Comparison of ENCODE assay signal across 23 mouse cellular contexts in genomic region chr11:49778844-49779243, GRCm38 (mm10). TPM values are rescaled to one million over a fixed set of nuclear protein-coding genes. Genes with fewer than 3 reads are reported as not detected.
DNase-seq lines count a peak whose midpoint lies in the region; ATAC-seq and TF ChIP-seq lines count a peak whose summit lies in the region.
"Had no signal": no experiment of that assay in that cellular context is flagged by ENCODE, and none has a peak within 500 bp of the region (broad histone marks: within the 10 kb centered on the region; RNA-seq: fewer than 3 reads in every experiment).

No protein-coding gene starts in this region.

- H3K4me1 ChIP-seq in heart, embryonic 12.5 days (replicated peaks) = peaks cover 11% of the 10 kb centered on the region
- H3K4me1 ChIP-seq in lung, postnatal 0 days (ENCODE audit: insufficient read depth, low read depth, low read length) = no peaks in the 10 kb centered on the region
- H3K4me1 ChIP-seq: embryonic facial prominence, embryonic 12.5 days; hindbrain, embryonic 13.5 days; limb, embryonic 15.5 days; liver, embryonic 15.5 days; stomach, embryonic 15.5 days had no signal

- WGBS in heart, embryonic 12.5 days = 88% methylated on average over 6 of the region's 6 CpGs
- 90% methylated on average over 6 of the region's 6 CpGs for WGBS in lung, postnatal 0 days

- H3K27ac ChIP-seq in heart, embryonic 12.5 days (ENCODE audit: poor library complexity, severe bottlenecking) = no peak overlapping the region
- H3K27ac ChIP-seq in lung, postnatal 0 days (ENCODE audit: low read length) = no peak overlapping the region
- H3K27ac ChIP-seq: embryonic facial prominence, embryonic 12.5 days; hindbrain, embryonic 13.5 days; kidney, embryonic 15.5 days; limb, embryonic 15.5 days; liver, embryonic 15.5 days; stomach, embryonic 15.5 days had no signal

- no peaks in the 10 kb centered on the region for H3K27me3 ChIP-seq in heart, embryonic 12.5 days (replicated peaks)
- H3K27me3 ChIP-seq in lung, postnatal 0 days (replicated peaks; ENCODE audit: insufficient read depth, low read length) = no peaks in the 10 kb centered on the region
- H3K27me3 ChIP-seq: CH12.LX; embryonic facial prominence, embryonic 12.5 days; hindbrain, embryonic 13.5 days; kidney, embryonic 15.5 days; limb, embryonic 15.5 days; liver, embryonic 15.5 days; stomach, embryonic 15.5 days had no signal

- TF ChIP-seq EP300 in lung, postnatal 0 days (IDR thresholded peaks at IDR 0.05) = no peak

- no peak overlapping the region for H3K4me2 ChIP-seq in heart, embryonic 12.5 days
- H3K4me2 ChIP-seq in lung, postnatal 0 days (replicated peaks; ENCODE audit: low read depth, low read length) = no peak overlapping the region
- H3K4me2 ChIP-seq: embryonic facial prominence, embryonic 12.5 days; hindbrain, embryonic 13.5 days; kidney, embryonic 15.5 days; limb, embryonic 15.5 days; liver, embryonic 15.5 days; stomach, embryonic 15.5 days had no signal

- TF ChIP-seq CTCF in lung, postnatal 0 days (IDR thresholded peaks at IDR 0.05) = no peak

- ATAC-seq in heart, embryonic 12.5 days (ENCODE audit: insufficient number of reproducible peaks, low FRiP score) = no peak
- ATAC-seq in lung, postnatal 0 days = no peak
- ATAC-seq: forebrain, embryonic 14.5 days; intestine, embryonic 16.5 days; midbrain, embryonic 16.5 days had no signal

- H3K9ac ChIP-seq in heart, embryonic 12.5 days = no peak overlapping the region
- H3K9ac ChIP-seq in lung, postnatal 0 days (replicated peaks; ENCODE audit: low read depth) = no peak overlapping the region
- H3K9ac ChIP-seq: embryonic facial prominence, embryonic 12.5 days; hindbrain, embryonic 13.5 days; kidney, embryonic 15.5 days; limb, embryonic 15.5 days; liver, embryonic 15.5 days; stomach, embryonic 15.5 days had no signal

- H3K4me3 ChIP-seq in heart, embryonic 12.5 days = no peak overlapping the region
- H3K4me3 ChIP-seq in lung, postnatal 0 days (ENCODE audit: low read depth, low read length) = no peak overlapping the region
- H3K4me3 ChIP-seq: embryonic facial prominence, embryonic 12.5 days; erythroblast, embryonic 14.5 days; hindbrain, embryonic 13.5 days; kidney, embryonic 15.5 days; limb, embryonic 15.5 days; liver, embryonic 15.5 days; stomach, embryonic 15.5 days had no signal

- H3K9me3 ChIP-seq in heart, embryonic 12.5 days (replicated peaks) = no peaks in the 10 kb centered on the region
- H3K9me3 ChIP-seq in lung, postnatal 0 days (ENCODE audit: low read length) = no peaks in the 10 kb centered on the region
- H3K9me3 ChIP-seq: embryonic facial prominence, embryonic 12.5 days; hindbrain, embryonic 13.5 days; kidney, embryonic 15.5 days; limb, embryonic 15.5 days; liver, embryonic 15.5 days; stomach, embryonic 15.5 days had no signal

- DNase-seq in heart, adult 11 months = peak; percentile 93
- DNase-seq in lung, postnatal 10 days = peak; percentile 22
- DNase-seq in lung, postnatal 0 days (ENCODE audit: low spot score) = no peak
- peak; percentile 31 to 33 for DNase-seq in cerebellum, adult 18-20 months
- peak; percentile 44 to 60 for DNase-seq in cerebellum, postnatal 25 days
- DNase-seq in layer of hippocampus, postnatal 25 days (ENCODE audit: extremely low spot score in 1 of 2, low spot score in 1 of 2) = no peak
- no peak for DNase-seq in urinary bladder, postnatal 36 days (ENCODE audit: low spot score in 2 of 2)
- DNase-seq: adrenal gland, postnatal 25 days; layer of hippocampus, postnatal 36 days; retina, postnatal 1 day; thymus, adult 18-20 months had no signal

- H3K36me3 ChIP-seq in heart, embryonic 12.5 days = no peaks in the 10 kb centered on the region
- H3K36me3 ChIP-seq in lung, postnatal 0 days (ENCODE audit: insufficient read depth, low read length) = no peaks in the 10 kb centered on the region
- H3K36me3 ChIP-seq: embryonic facial prominence, embryonic 12.5 days; hindbrain, embryonic 13.5 days; kidney, embryonic 15.5 days; limb, embryonic 15.5 days; liver, embryonic 15.5 days; stomach, embryonic 15.5 days had no signal

RNA-seq across cellular contexts. Expression of gene Gfpt2, which starts 15.1 kb away (rescaled TPM):
- polyA plus RNA-seq in heart, embryonic 12.5 days (2016; fragmentation: Nextera tagmentation; extraction: Ambion mirVana) = 13.9 and 14.7 TPM in 2 replicates
- polyA plus RNA-seq in lung, postnatal 0 days (2015; fragmentation: Nextera tagmentation; extraction: Ambion mirVana) = 3.9 and 4.5 TPM in 2 replicates
- total RNA-seq in layer of hippocampus, postnatal 25 days (2021) = 1 to 10 TPM; 4.2 to 5.6 TPM
- polyA plus RNA-seq: erythroblast, embryonic 14.5 days had no signal

Comparison
In these comparisons a context has a peak if more than half of its experiments do, and no peak if none do; other contexts are left out.
1. DNase-seq: peak in heart, adult 11 months (single experiment), lung, postnatal 10 days (single experiment), cerebellum, adult 18-20 months (2 of 2) and cerebellum, postnatal 25 days (2 of 2); none in lung, postnatal 0 days (single experiment), layer of hippocampus, postnatal 25 days (0 of 2) and urinary bladder, postnatal 36 days (0 of 2).